ENCODE assay signal across 8 mouse cellular contexts in genomic region chr2:92183613-92184076, GRCm38 (mm10).
A peak's percentile ranks its signal among the peaks of the same experiment; 100 is the strongest.
DNase-seq lines count a peak whose midpoint lies in the region; ATAC-seq lines count a peak whose summit lies in the region.

No protein-coding gene starts in this region.

- peak; percentile 65 for ATAC-seq in inflammation-experienced regulatory T-cells, adult 6 months

- peaks cover 4% of the 10 kb centered on the region for H3K36me3 ChIP-seq in megakaryocyte, embryonic 14.5 days (replicated peaks; ENCODE audit: low read length)

- no peaks in the 10 kb centered on the region for H3K9me3 ChIP-seq in megakaryocyte, embryonic 14.5 days

- H3K27me3 ChIP-seq in megakaryocyte, embryonic 14.5 days (replicated peaks): no peaks in the 10 kb centered on the region

- DNase-seq in adrenal gland, adult (ENCODE audit: inconsistent age in 2 of 2, low spot score in 1 of 2): peak; percentile 95 to 98
- DNase-seq in embryo, embryonic 10 days (ENCODE audit: low spot score): peak; percentile 90
- DNase-seq in gastrocnemius, postnatal 10 days: peak; percentile 91
- DNase-seq in left cerebral cortex, adult 9 months (ENCODE audit: low spot score in 2 of 2): peak; percentile 84 to 91
- peak; percentile 87 to 88 for DNase-seq in right cerebral cortex, adult 2 months (ENCODE audit: low spot score in 2 of 2)
- peak; percentile 76 for DNase-seq in urinary bladder, postnatal 10 days (ENCODE audit: low spot score)

- peaks cover 28% of the 10 kb centered on the region for H3K4me1 ChIP-seq in megakaryocyte, embryonic 14.5 days

- peak overlapping the region; percentile 98 for H3K4me3 ChIP-seq in megakaryocyte, embryonic 14.5 days (replicated peaks)

Comparison
In these comparisons a context has a peak if more than half of its experiments do, and no peak if none do; other contexts are left out.
1. Peak in every context shown above with its lines: DNase-seq, ATAC-seq and H3K4me3 ChIP-seq.